Mouse (Mus musculus) liver, embryonic 14.5 days (tissue): ENCODE results near the gene Fam13a.

Source experiments
- CTCF ChIP-seq: IDR thresholded peaks from 2 replicates; pipeline ENCODE4 v1.5.1; 2016; ENCODE audit warnings: antibody characterized with exemption, low read depth, control low read depth
- EP300 ChIP-seq: IDR thresholded peaks from 2 replicates; pipeline ENCODE4 v1.6.1; 2016; ENCODE audit warnings: antibody characterized with exemption, low read depth

DNA sequence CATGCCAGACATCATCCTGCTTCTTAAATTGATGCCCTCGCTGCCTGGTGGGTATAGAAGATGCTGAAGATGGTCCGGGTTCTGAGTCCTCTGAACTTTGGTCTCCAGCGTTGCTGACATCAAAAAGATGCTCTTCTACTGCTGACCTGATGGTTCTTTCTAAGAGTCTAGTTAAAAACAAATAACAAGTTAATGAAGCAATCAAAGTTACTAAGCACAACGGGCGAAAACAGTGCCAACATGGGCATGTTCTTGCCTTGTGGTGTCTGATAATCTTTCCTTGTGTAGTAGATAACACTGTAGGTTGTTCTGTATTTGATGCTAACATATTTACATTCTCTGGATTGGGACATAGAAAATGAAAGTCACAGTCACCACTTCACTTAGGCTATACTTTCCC lies 37.2 kb downstream of the Fam13a start:
- TF ChIP-seq CTCF (no peak), EP300 (no peak)
